Mouse (Mus musculus): ENCODE measurements at regions not wholly inside any gene's neighbourhood (a gene's known extent, or its start where the extent isn't known, plus 50 kb on each side); places are given as distances from the start of the nearest gene placed in this dataset.

DNA sequence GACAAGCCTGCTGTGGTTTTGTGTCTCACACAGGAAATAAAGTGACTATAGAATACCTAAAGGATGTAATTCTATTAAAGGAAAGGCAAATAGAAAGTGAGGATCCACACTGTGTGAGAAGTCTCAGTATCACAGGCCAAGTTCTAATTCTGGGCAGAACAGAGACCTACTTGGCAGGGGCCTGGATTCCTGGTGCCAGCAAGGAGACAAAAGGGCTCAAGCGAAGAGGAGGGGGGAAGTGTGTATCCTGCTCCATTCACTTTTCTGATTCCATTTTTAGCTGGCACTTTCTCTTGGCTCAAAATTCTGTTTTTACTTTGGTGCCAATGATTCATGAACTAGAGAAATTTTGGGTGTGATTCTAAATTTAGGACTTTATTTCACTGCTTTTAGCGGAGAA is 310.5 kb upstream of the 4930583I09Rik start:
- H3K4me3 ChIP-seq (ENCODE audit: low read length), result no peak overlapping the region
- H3K27ac ChIP-seq (ENCODE audit: low read length), result no peak overlapping the region
- 64% methylated on average over 2 of the region's 2 CpGs for WGBS
- H3K27me3 ChIP-seq (ENCODE audit: insufficient read depth, low read length), result no peaks in the 10 kb centered on the region
- no peak overlapping the region for H3K4me2 ChIP-seq (replicated peaks; ENCODE audit: low read depth, low read length)
- no peaks in the 10 kb centered on the region for H3K4me1 ChIP-seq (ENCODE audit: insufficient read depth, low read length)
- H3K9ac ChIP-seq (replicated peaks; ENCODE audit: low read length), result no peak overlapping the region
- H3K36me3 ChIP-seq (ENCODE audit: insufficient read depth, low read length), result no peaks in the 10 kb centered on the region
- peaks cover 3% of the 10 kb centered on the region; the same call in 1 of the 2 replicates for H3K9me3 ChIP-seq (ENCODE audit: low read length)
- no peak for ATAC-seq (ENCODE audit: low FRiP score, low TSS enrichment)

GRCm38 (mm10) chr17:65114651-65115050 is 278.8 kb upstream of the 4930583I09Rik start:
- 62% methylated on average over 5 of the region's 5 CpGs for WGBS
- no peak for ATAC-seq (ENCODE audit: low FRiP score, low TSS enrichment)
- H3K27ac ChIP-seq (ENCODE audit: low read length), result no peak overlapping the region
- H3K4me1 ChIP-seq (ENCODE audit: insufficient read depth, low read length), result no peaks in the 10 kb centered on the region
- H3K4me3 ChIP-seq (ENCODE audit: low read length), result no peak overlapping the region
- H3K27me3 ChIP-seq (ENCODE audit: insufficient read depth, low read length), result no peaks in the 10 kb centered on the region
- H3K36me3 ChIP-seq (ENCODE audit: insufficient read depth, low read length), result no peaks in the 10 kb centered on the region
- no peaks in the 10 kb centered on the region for H3K9me3 ChIP-seq (ENCODE audit: low read length)
- H3K4me2 ChIP-seq (replicated peaks; ENCODE audit: low read depth, low read length), result no peak overlapping the region
- H3K9ac ChIP-seq (replicated peaks; ENCODE audit: low read length), result no peak overlapping the region

GRCm38 (mm10) chr17:65113121-65113520 is 277.2 kb upstream of the 4930583I09Rik start:
- Histone ChIP-seq H3K27ac (ENCODE audit: low read length) (no peak overlapping the region), H3K9ac (replicated peaks; ENCODE audit: low read length) (no peak overlapping the region), H3K4me1 (ENCODE audit: insufficient read depth, low read length) (no peaks in the 10 kb centered on the region), H3K4me2 (replicated peaks; ENCODE audit: low read depth, low read length) (no peak overlapping the region), H3K27me3 (ENCODE audit: insufficient read depth, low read length) (no peaks in the 10 kb centered on the region), H3K36me3 (ENCODE audit: insufficient read depth, low read length) (no peaks in the 10 kb centered on the region), H3K9me3 (ENCODE audit: low read length) (no peaks in the 10 kb centered on the region), H3K4me3 (ENCODE audit: low read length) (no peak overlapping the region)
- no peak for ATAC-seq (ENCODE audit: low FRiP score, low TSS enrichment)
- WGBS, result 79% methylated on average over 3 of the region's 3 CpGs

DNA sequence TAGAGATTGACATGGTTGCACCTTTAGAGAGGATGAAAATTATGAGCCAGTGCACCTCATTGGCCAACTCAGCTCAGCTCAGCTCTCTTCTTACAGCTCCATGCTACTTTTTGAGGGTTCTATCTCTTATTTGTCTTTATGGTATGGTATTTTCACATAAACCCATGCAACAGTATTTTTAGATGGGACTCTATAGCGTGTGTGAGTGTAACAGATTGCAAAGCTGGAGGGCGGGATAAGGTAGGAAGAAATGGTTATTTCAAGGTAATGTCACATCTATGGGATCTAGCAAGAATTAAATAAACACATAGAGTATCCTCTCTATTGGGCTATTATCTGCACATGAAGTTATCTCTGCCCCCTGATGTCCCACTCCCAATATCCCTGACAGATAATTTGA is 269.8 kb upstream of the 4930583I09Rik start:
- H3K27me3 ChIP-seq (ENCODE audit: insufficient read depth, low read length), result no peaks in the 10 kb centered on the region
- H3K9me3 ChIP-seq (ENCODE audit: low read length), result no peaks in the 10 kb centered on the region
- 93% methylated on average over 2 of the region's 2 CpGs for WGBS
- no peak overlapping the region for H3K9ac ChIP-seq (replicated peaks; ENCODE audit: low read length)
- no peaks in the 10 kb centered on the region for H3K4me1 ChIP-seq (ENCODE audit: insufficient read depth, low read length)
- no peak overlapping the region for H3K4me3 ChIP-seq (ENCODE audit: low read length)
- ATAC-seq (ENCODE audit: low FRiP score, low TSS enrichment), result no peak
- no peak overlapping the region for H3K27ac ChIP-seq (ENCODE audit: low read length)
- no peaks in the 10 kb centered on the region for H3K36me3 ChIP-seq (ENCODE audit: insufficient read depth, low read length)
- H3K4me2 ChIP-seq (replicated peaks; ENCODE audit: low read depth, low read length), result no peak overlapping the region

GRCm38 (mm10) chr17:65101157-65101556 is 265.3 kb upstream of the 4930583I09Rik start:
- 33% methylated on average over 6 of the region's 6 CpGs for WGBS
- peak; percentile 84; the same call in 1 of the 2 replicates for ATAC-seq (ENCODE audit: low FRiP score, low TSS enrichment)

GRCm38 (mm10) chr17:65082249-65082648 is 246.4 kb upstream of the 4930583I09Rik start:
- Histone ChIP-seq H3K9me3 (ENCODE audit: low read length) (no peaks in the 10 kb centered on the region), H3K27ac (ENCODE audit: low read length) (no peak overlapping the region), H3K4me1 (ENCODE audit: insufficient read depth, low read length) (no peaks in the 10 kb centered on the region), H3K9ac (replicated peaks; ENCODE audit: low read length) (no peak overlapping the region), H3K4me2 (replicated peaks; ENCODE audit: low read depth, low read length) (no peak overlapping the region), H3K27me3 (ENCODE audit: insufficient read depth, low read length) (no peaks in the 10 kb centered on the region), H3K4me3 (ENCODE audit: low read length) (no peak overlapping the region), H3K36me3 (ENCODE audit: insufficient read depth, low read length) (no peaks in the 10 kb centered on the region)
- whole genome bisulfite sequencing, result 72% methylated on average over 8 of the region's 8 CpGs
- ATAC-seq (ENCODE audit: low FRiP score, low TSS enrichment), result no peak

More at GRCm38 (mm10) chr17:65101157-65101556, 265.3 kb upstream of the 4930583I09Rik start:
- no peak overlapping the region for H3K4me3 ChIP-seq (ENCODE audit: low read length)
- H3K27me3 ChIP-seq (ENCODE audit: insufficient read depth, low read length), result no peaks in the 10 kb centered on the region
- no peaks in the 10 kb centered on the region for H3K9me3 ChIP-seq (ENCODE audit: low read length)
- H3K36me3 ChIP-seq (ENCODE audit: insufficient read depth, low read length), result no peaks in the 10 kb centered on the region
- no peak overlapping the region for H3K9ac ChIP-seq (replicated peaks; ENCODE audit: low read length)
- H3K27ac ChIP-seq (ENCODE audit: low read length), result no peak overlapping the region
- H3K4me1 ChIP-seq (ENCODE audit: insufficient read depth, low read length), result no peaks in the 10 kb centered on the region
- no peak overlapping the region for H3K4me2 ChIP-seq (replicated peaks; ENCODE audit: low read depth, low read length)

- Histone ChIP-seq H3K27ac (ENCODE audit: low read length) (no peak overlapping the region), H3K4me3 (ENCODE audit: low read length) (no peak overlapping the region), H3K9ac (replicated peaks; ENCODE audit: low read length) (no peak overlapping the region), H3K4me2 (replicated peaks; ENCODE audit: low read depth, low read length) (no peak overlapping the region), H3K36me3 (ENCODE audit: insufficient read depth, low read length) (no peaks in the 10 kb centered on the region), H3K27me3 (ENCODE audit: insufficient read depth, low read length) (no peaks in the 10 kb centered on the region), H3K9me3 (ENCODE audit: low read length) (no peaks in the 10 kb centered on the region), H3K4me1 (ENCODE audit: insufficient read depth, low read length) (no peaks in the 10 kb centered on the region)
- ATAC-seq (ENCODE audit: low FRiP score, low TSS enrichment), result no peak
- WGBS, result 67% methylated on average over 2 of the region's 2 CpGs
Measured at GRCm38 (mm10) chr17:65081779-65082086, 245.9 kb upstream of the 4930583I09Rik start.

GRCm38 (mm10) chr17:65081072-65081778 is 245.4 kb upstream of the 4930583I09Rik start:
- H3K27ac ChIP-seq (ENCODE audit: low read length), result no peak overlapping the region
- WGBS, result 50% methylated on average over 9 of the region's 9 CpGs
- ATAC-seq (ENCODE audit: low FRiP score, low TSS enrichment), result no peak
- H3K4me3 ChIP-seq (ENCODE audit: low read length), result no peak overlapping the region
- H3K9me3 ChIP-seq (ENCODE audit: low read length), result no peaks in the 10 kb centered on the region
- H3K4me1 ChIP-seq (ENCODE audit: insufficient read depth, low read length), result no peaks in the 10 kb centered on the region
- H3K36me3 ChIP-seq (ENCODE audit: insufficient read depth, low read length), result no peaks in the 10 kb centered on the region
- H3K9ac ChIP-seq (replicated peaks; ENCODE audit: low read length), result no peak overlapping the region
- H3K4me2 ChIP-seq (replicated peaks; ENCODE audit: low read depth, low read length), result no peak overlapping the region
- H3K27me3 ChIP-seq (ENCODE audit: insufficient read depth, low read length), result no peaks in the 10 kb centered on the region

DNA sequence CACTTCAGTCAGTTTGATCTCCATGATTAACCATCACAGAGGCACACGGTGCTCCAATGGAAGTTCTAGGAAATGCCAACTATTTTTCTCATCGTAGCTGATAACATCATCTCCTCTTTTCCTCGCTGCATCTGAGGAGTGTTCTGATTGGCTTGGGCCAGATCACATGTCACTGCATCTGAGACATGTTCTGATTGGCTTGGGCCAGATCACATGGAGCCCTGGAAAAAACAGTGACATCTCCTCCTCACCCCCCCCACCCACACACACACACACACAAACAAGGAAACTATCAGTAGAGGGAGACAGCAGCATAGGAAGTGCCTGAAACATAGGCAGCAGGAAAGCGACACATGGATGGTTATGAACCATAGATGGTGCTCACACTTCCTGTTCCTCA is 239.0 kb upstream of the 4930583I09Rik start:
- H3K9me3 ChIP-seq (ENCODE audit: low read length), result no peaks in the 10 kb centered on the region
- WGBS, result 91% methylated on average over 4 of the region's 4 CpGs
- H3K4me1 ChIP-seq (ENCODE audit: insufficient read depth, low read length), result no peaks in the 10 kb centered on the region
- H3K27me3 ChIP-seq (ENCODE audit: insufficient read depth, low read length), result no peaks in the 10 kb centered on the region
- H3K36me3 ChIP-seq (ENCODE audit: insufficient read depth, low read length), result no peaks in the 10 kb centered on the region
- H3K9ac ChIP-seq (replicated peaks; ENCODE audit: low read length), result no peak overlapping the region
- no peak overlapping the region for H3K27ac ChIP-seq (ENCODE audit: low read length)
- H3K4me2 ChIP-seq (replicated peaks; ENCODE audit: low read depth, low read length), result no peak overlapping the region
- ATAC-seq (ENCODE audit: low FRiP score, low TSS enrichment), result no peak
- H3K4me3 ChIP-seq (ENCODE audit: low read length), result no peak overlapping the region

- Histone ChIP-seq H3K9ac (replicated peaks; ENCODE audit: low read length) (no peak overlapping the region), H3K4me2 (replicated peaks; ENCODE audit: low read depth, low read length) (no peak overlapping the region), H3K4me1 (ENCODE audit: insufficient read depth, low read length) (no peaks in the 10 kb centered on the region), H3K27ac (ENCODE audit: low read length) (no peak overlapping the region), H3K27me3 (ENCODE audit: insufficient read depth, low read length) (no peaks in the 10 kb centered on the region), H3K9me3 (ENCODE audit: low read length) (no peaks in the 10 kb centered on the region), H3K36me3 (ENCODE audit: insufficient read depth, low read length) (no peaks in the 10 kb centered on the region), H3K4me3 (ENCODE audit: low read length) (no peak overlapping the region)
- WGBS, result 47% methylated on average over 3 of the region's 3 CpGs
- ATAC-seq (ENCODE audit: low FRiP score, low TSS enrichment), result no peak
Measured at GRCm38 (mm10) chr17:65071114-65071513, 235.2 kb upstream of the 4930583I09Rik start.
